Mouse (Mus musculus) embryonic facial prominence, embryonic 11.5 days (tissue): Measurements from ENCODE around the gene Scn3a. TPM values are rescaled to one million over a fixed set of nuclear protein-coding genes. Genes with fewer than 3 reads are reported as not detected.
A peak's percentile ranks its signal among the peaks of the same experiment; 100 is the strongest.

Source experiments
- ATAC-seq: fragments of 200-750 bp; cut with Nextera tagmentation; replicated peaks from 2 replicates; pipeline ENCODE4 v1.8.0; 2017; ENCODE audit warnings: low read depth; ENCODE audit not compliant: insufficient number of reproducible peaks, low FRiP score, low TSS enrichment
- DNase-seq: peaks from one replicate; pipeline ENCODE4 v3.0.0-alpha.2; 2015; ENCODE audit warnings: low spot score
- H3K27ac ChIP-seq: fragments of 300-500 bp; sonication (generic); replicated peaks from 2 replicates; pipeline ENCODE4 v1.5.1; 2014; ENCODE audit warnings: mild to moderate bottlenecking, low read depth, low read length, control low read depth
- H3K27me3 ChIP-seq: fragments of 300-500 bp; sonication (generic); 2 replicates; pipeline ENCODE4 v1.6.1; 2014; ENCODE audit warnings: mild to moderate bottlenecking, low read length, moderate library complexity, mixed read lengths; ENCODE audit not compliant: control insufficient read depth, insufficient read depth
- H3K36me3 ChIP-seq: fragments of 300-500 bp; sonication (generic); replicated peaks from 2 replicates; pipeline ENCODE4 v1.6.1; 2014; ENCODE audit warnings: low read depth, mild to moderate bottlenecking, low read length, moderate library complexity, mixed read lengths; ENCODE audit not compliant: control insufficient read depth, insufficient read depth
- H3K4me1 ChIP-seq: fragments of 300-500 bp; sonication (generic); 2 replicates; pipeline ENCODE4 v1.6.1; 2014; ENCODE audit warnings: low read length, mixed read lengths; ENCODE audit not compliant: control insufficient read depth, insufficient read depth
- H3K4me2 ChIP-seq: fragments of 300-500 bp; sonication (generic); 2 replicates; pipeline ENCODE4 v1.6.1; 2014; ENCODE audit warnings: low read depth, mild to moderate bottlenecking, control low read depth, low read length, moderate library complexity
- H3K4me3 ChIP-seq: fragments of 300-500 bp; sonication (generic); 2 replicates; pipeline ENCODE4 v1.5.1; 2014; ENCODE audit warnings: low read depth, low read length, control low read depth
- H3K9ac ChIP-seq: fragments of 300-500 bp; sonication (generic); replicated peaks from 2 replicates; pipeline ENCODE4 v1.6.1; 2014; ENCODE audit warnings: mild to moderate bottlenecking, control low read depth, low read length
- H3K9me3 ChIP-seq: fragments of 300-500 bp; sonication (generic); replicated peaks from 2 replicates; pipeline ENCODE4 v1.6.1; 2016; ENCODE audit warnings: mild to moderate bottlenecking, low read length, inconsistent platforms, mixed read lengths; ENCODE audit not compliant: control insufficient read depth
- WGBS: fragments of 180-500 bp; shearing (Covaris S2); extraction: QIAGEN DNeasy Blood & Tissue Kit; methylation state at CpG from one replicate; pipeline ENCODE4 v1.1.7; 2014; 5-methylcytosine and 5-hydroxymethylcytosine counted together
- polyA plus RNA-seq: library from polyadenylated mRNA; unstranded; fragments of >200 nt; fragmentation: Nextera tagmentation; extraction: Ambion mirVana; gene quantifications from 2 replicates; pipeline ENCODE4 v1.2.1, GENCODE M21; 2014

The Scn3a gene
- polyA plus RNA-seq, 1 experiment from 2014 or later, result 5.6 TPM

- H3K9me3 ChIP-seq, result no peaks in the 10 kb centered on the region
- H3K4me3 ChIP-seq, result no peak overlapping the region
- DNase-seq, result no peak
- WGBS, result 3% methylated on average over 2 of the region's 2 CpGs
- H3K36me3 ChIP-seq, result no peaks in the 10 kb centered on the region
- no peak overlapping the region for H3K27ac ChIP-seq
- no peaks in the 10 kb centered on the region for H3K4me1 ChIP-seq
- no peak for ATAC-seq
- no peaks in the 10 kb centered on the region for H3K27me3 ChIP-seq
- H3K4me2 ChIP-seq, result no peak overlapping the region; the same call in 1 of the 2 replicates
- no peak overlapping the region for H3K9ac ChIP-seq
These were observed 152.1 kb downstream of the Scn3a start for GRCm38 (mm10) chr2:65415294-65415693.

DNA sequence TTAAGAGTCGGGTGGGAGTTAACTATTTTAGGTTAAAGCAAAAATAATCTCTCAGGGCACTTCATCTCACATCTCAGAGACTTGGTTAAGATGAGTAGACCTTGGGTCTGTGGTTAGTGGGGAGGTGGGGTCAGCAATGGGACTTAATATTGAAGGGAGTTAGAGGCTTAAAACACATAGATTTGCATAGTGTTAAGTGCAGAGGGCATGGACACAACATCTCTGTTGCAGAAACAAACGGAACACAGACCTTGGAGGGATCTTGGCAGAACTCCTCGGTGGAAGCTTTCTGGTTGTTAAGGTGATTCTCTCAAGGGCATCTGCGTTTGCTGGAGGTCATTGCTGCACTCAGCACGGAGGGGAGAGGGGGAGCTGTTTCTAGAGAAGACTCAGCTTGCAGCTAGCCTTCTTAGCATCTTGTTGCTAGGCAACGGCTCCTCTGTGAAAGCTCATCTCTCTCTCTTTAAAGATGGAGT is 152.6 kb downstream of the Scn3a start:
- Histone ChIP-seq H3K4me1 (no peaks in the 10 kb centered on the region), H3K9ac (no peak overlapping the region), H3K9me3 (no peaks in the 10 kb centered on the region), H3K27me3 (no peaks in the 10 kb centered on the region), H3K36me3 (no peaks in the 10 kb centered on the region), H3K27ac (0 out of 2 replicates have a peak overlapping the region, but pooled peaks have one; percentile 17), H3K4me3 (no peak overlapping the region), H3K4me2 (peak overlapping the region; percentile 10; the same call in 1 of the 2 replicates)
- ATAC-seq (peak; percentile 74), DNase-seq (peak; percentile 90)
- WGBS, result 9% methylated on average over 6 of the region's 6 CpGs

DNA sequence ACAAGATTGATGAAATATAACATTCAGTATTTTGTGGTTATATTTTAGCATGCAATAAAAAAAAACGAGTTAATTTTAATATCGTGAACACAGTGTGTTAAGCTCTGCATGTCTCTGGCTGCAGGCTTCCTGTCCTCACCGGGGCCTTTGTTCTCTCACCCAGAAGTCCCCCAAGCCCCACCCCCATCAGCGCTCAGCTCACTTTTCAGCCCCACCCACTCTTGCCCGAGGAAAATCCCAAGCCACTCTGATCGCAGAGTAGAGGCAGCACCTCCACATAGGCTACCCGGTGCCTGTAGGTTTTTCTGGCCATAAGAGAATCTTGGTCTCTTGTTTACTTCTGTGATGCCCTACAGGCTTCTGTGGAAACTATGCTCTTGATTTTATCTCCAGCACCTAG is 153.2 kb downstream of the Scn3a start:
- Histone ChIP-seq H3K4me2 (peak overlapping the region; percentile 14; the same call in 1 of the 2 replicates), H3K36me3 (no peaks in the 10 kb centered on the region), H3K27ac (no peak overlapping the region), H3K9ac (no peak overlapping the region; the same call in 1 of the 2 replicates), H3K27me3 (no peaks in the 10 kb centered on the region), H3K4me3 (no peak overlapping the region), H3K4me1 (no peaks in the 10 kb centered on the region), H3K9me3 (no peaks in the 10 kb centered on the region)
- WGBS, result 0% methylated on average over 7 of the region's 7 CpGs
- DNase-seq (peak; percentile 89), ATAC-seq (peak; percentile 94)

- Histone ChIP-seq H3K4me3 (no peak overlapping the region), H3K4me1 (no peaks in the 10 kb centered on the region), H3K4me2 (peak overlapping the region; percentile 26; the same call in 1 of the 2 replicates), H3K9me3 (no peaks in the 10 kb centered on the region), H3K27me3 (no peaks in the 10 kb centered on the region), H3K27ac (no peak overlapping the region), H3K36me3 (no peaks in the 10 kb centered on the region), H3K9ac (no peak overlapping the region; the same call in 1 of the 2 replicates)
- DNase-seq (peak; percentile 81), ATAC-seq (peak; percentile 44; the same call in 1 of the 2 replicates)
- WGBS, result 0% methylated on average over 3 of the region's 3 CpGs
These were observed 153.7 kb downstream of the Scn3a start for GRCm38 (mm10) chr2:65413746-65414145.

Other genes with a start within 250 kb of the Scn3a start
- 0.67 TPM in 1 of 2 replicates, not detected in the other for gene Slc38a11, start 203.6 kb downstream of the Scn3a start, polyA plus RNA-seq
- 5.5 and 5.8 TPM in 2 replicates for gene Scn2a, start 53.1 kb upstream of the Scn3a start, polyA plus RNA-seq